Mouse (Mus musculus) adrenal gland, postnatal 25 days (tissue): ENCODE results near the gene Sh3pxd2a. TPM values are rescaled to one million over a fixed set of nuclear protein-coding genes. Genes with fewer than 3 reads are reported as not detected.
"Not testable (repeated sequence)": the region's sequence is repeated elsewhere in the genome, so short reads cannot be mapped to it uniquely, and the experiment has no call there.

Source experiments
- DNase-seq: peaks from one replicate; pipeline ENCODE4 v3.0.0; 2021; ENCODE audit warnings: mixed read lengths
- total RNA-seq: library from RNA; stranded (reverse); gene quantifications from 2 replicates; pipeline ENCODE4 v1.2.3, GENCODE M21; 2021

The Sh3pxd2a gene
- total RNA-seq, 1 experiment from 2014 or later, result 36.2 TPM

- no peak for DNase-seq
These were observed 55.1 kb downstream of the Sh3pxd2a start for GRCm38 (mm10) chr19:47409142-47409541.

- no peak for DNase-seq
These were observed 55.5 kb downstream of the Sh3pxd2a start for GRCm38 (mm10) chr19:47408656-47409055.

- no peak for DNase-seq
These were observed 56.9 kb downstream of the Sh3pxd2a start for GRCm38 (mm10) chr19:47407332-47407731.

- DNase-seq, result no peak
These were observed 57.7 kb downstream of the Sh3pxd2a start for GRCm38 (mm10) chr19:47406524-47406923.

GRCm38 (mm10) chr19:47405548-47405947, 58.7 kb downstream of the Sh3pxd2a start:
- no peak for DNase-seq

- no peak for DNase-seq
These were observed 60.5 kb downstream of the Sh3pxd2a start for GRCm38 (mm10) chr19:47403391-47404379.

- no peak for DNase-seq
These were observed 61.2 kb downstream of the Sh3pxd2a start for GRCm38 (mm10) chr19:47402976-47403375.

- DNase-seq, result no peak
These were observed 61.7 kb downstream of the Sh3pxd2a start for GRCm38 (mm10) chr19:47402544-47402943.

- no peak for DNase-seq
These were observed 64.5 kb downstream of the Sh3pxd2a start for GRCm38 (mm10) chr19:47399709-47400108.

- DNase-seq, result no peak
These were observed 65.2 kb downstream of the Sh3pxd2a start for GRCm38 (mm10) chr19:47399029-47399428.

GRCm38 (mm10) chr19:47397882-47398671, 66.1 kb downstream of the Sh3pxd2a start:
- DNase-seq, result no peak

GRCm38 (mm10) chr19:47395338-47395737, 68.9 kb downstream of the Sh3pxd2a start:
- DNase-seq, result no peak

- not testable (repeated sequence) for DNase-seq
These were observed 69.4 kb downstream of the Sh3pxd2a start for GRCm38 (mm10) chr19:47394781-47395180.

GRCm38 (mm10) chr19:47390878-47391277, 73.3 kb downstream of the Sh3pxd2a start:
- no peak for DNase-seq

GRCm38 (mm10) chr19:47387887-47388286, 76.3 kb downstream of the Sh3pxd2a start:
- no peak for DNase-seq

GRCm38 (mm10) chr19:47387395-47387794, 76.8 kb downstream of the Sh3pxd2a start:
- DNase-seq, result no peak

GRCm38 (mm10) chr19:47385971-47386370, 78.2 kb downstream of the Sh3pxd2a start:
- DNase-seq, result no peak

- no peak for DNase-seq
These were observed 79.6 kb downstream of the Sh3pxd2a start for GRCm38 (mm10) chr19:47384639-47385038.

GRCm38 (mm10) chr19:47384036-47384435, 80.2 kb downstream of the Sh3pxd2a start:
- no peak for DNase-seq

- no peak for DNase-seq
These were observed 81.9 kb downstream of the Sh3pxd2a start for GRCm38 (mm10) chr19:47382268-47382667.

GRCm38 (mm10) chr19:47381011-47381410, 83.2 kb downstream of the Sh3pxd2a start:
- no peak for DNase-seq

- no peak for DNase-seq
These were observed 85.1 kb downstream of the Sh3pxd2a start for GRCm38 (mm10) chr19:47379141-47379540.
